Comparison of ENCODE assay signal across 10 mouse cellular contexts in genomic region chr17:54896198-54896597, GRCm38 (mm10).
DNase-seq lines count a peak whose midpoint lies in the region; ATAC-seq and TF ChIP-seq lines count a peak whose summit lies in the region.
"Had no signal": no experiment of that assay in that cellular context is flagged by ENCODE, and none has a peak within 500 bp of the region (broad histone marks: within the 10 kb centered on the region; RNA-seq: fewer than 3 reads in every experiment).

No protein-coding gene starts in this region.

- WGBS in kidney, postnatal 0 days = 32% methylated on average over 4 of the region's 4 CpGs
- WGBS in embryonic facial prominence, embryonic 11.5 days = 42% methylated on average over 4 of the region's 4 CpGs

- no peaks in the 10 kb centered on the region for H3K36me3 ChIP-seq in kidney, postnatal 0 days (ENCODE audit: insufficient read depth, low read length)
- no peaks in the 10 kb centered on the region for H3K36me3 ChIP-seq in embryonic facial prominence, embryonic 11.5 days (replicated peaks; ENCODE audit: control insufficient read depth, insufficient read depth, low read depth, low read length)
- H3K36me3 ChIP-seq: heart, embryonic 10.5 days had no signal

- peak; percentile 6 for DNase-seq in cerebellum, adult 9-11 months
- no peak for DNase-seq in cerebellum, adult 18-20 months
- DNase-seq in kidney, postnatal 0 days (ENCODE audit: low spot score) = peak; percentile 63
- no peak for DNase-seq in kidney, adult 18-20 months
- peak; percentile 41 for DNase-seq in embryonic facial prominence, embryonic 11.5 days (ENCODE audit: low spot score)
- DNase-seq in left cerebral cortex, adult 18-20 months (ENCODE audit: low spot score in 2 of 2) = peak; percentile 2 to 7
- DNase-seq in adrenal gland, adult (ENCODE audit: inconsistent age in 2 of 2, low spot score in 1 of 2) = no peak
- no peak for DNase-seq in thymus, postnatal 4 days
- DNase-seq: cerebellum, adult 11-12 months had no signal

- H3K27me3 ChIP-seq in kidney, postnatal 0 days (ENCODE audit: insufficient read depth, low read length) = no peaks in the 10 kb centered on the region
- no peaks in the 10 kb centered on the region for H3K27me3 ChIP-seq in embryonic facial prominence, embryonic 11.5 days (ENCODE audit: control insufficient read depth, insufficient read depth, low read length)

- no peak for TF ChIP-seq CTCF in kidney, postnatal 0 days (IDR thresholded peaks at IDR 0.05; ENCODE audit: low read depth)

- H3K9me3 ChIP-seq in kidney, postnatal 0 days (replicated peaks; ENCODE audit: low read length) = no peaks in the 10 kb centered on the region
- no peaks in the 10 kb centered on the region for H3K9me3 ChIP-seq in embryonic facial prominence, embryonic 11.5 days (replicated peaks; ENCODE audit: control insufficient read depth, low read length)
- H3K9me3 ChIP-seq: heart, embryonic 10.5 days had no signal

- no peak overlapping the region for H3K27ac ChIP-seq in kidney, postnatal 0 days
- no peak overlapping the region for H3K27ac ChIP-seq in embryonic facial prominence, embryonic 11.5 days (replicated peaks; ENCODE audit: low read depth, low read length)
- H3K27ac ChIP-seq: heart, embryonic 10.5 days had no signal

- no peak for ATAC-seq in kidney, postnatal 0 days (replicated peaks; ENCODE audit: low FRiP score, low read depth)
- ATAC-seq in embryonic facial prominence, embryonic 11.5 days (replicated peaks; ENCODE audit: insufficient number of reproducible peaks, low FRiP score, low TSS enrichment, low read depth) = no peak

- no peak overlapping the region for H3K4me2 ChIP-seq in kidney, postnatal 0 days (ENCODE audit: low read length)
- no peak overlapping the region for H3K4me2 ChIP-seq in embryonic facial prominence, embryonic 11.5 days (ENCODE audit: low read depth, low read length)

- no peaks in the 10 kb centered on the region for H3K4me1 ChIP-seq in kidney, postnatal 0 days (replicated peaks; ENCODE audit: insufficient read depth, low read length)
- no peaks in the 10 kb centered on the region for H3K4me1 ChIP-seq in embryonic facial prominence, embryonic 11.5 days (ENCODE audit: control insufficient read depth, insufficient read depth, low read length)
- H3K4me1 ChIP-seq: heart, embryonic 10.5 days had no signal

- H3K4me3 ChIP-seq in kidney, postnatal 0 days (replicated peaks; ENCODE audit: low read depth, low read length) = no peak overlapping the region
- H3K4me3 ChIP-seq in embryonic facial prominence, embryonic 11.5 days (ENCODE audit: low read depth, low read length) = no peak overlapping the region
- H3K4me3 ChIP-seq: heart, embryonic 10.5 days had no signal

- no peak overlapping the region for H3K9ac ChIP-seq in kidney, postnatal 0 days (ENCODE audit: low read depth, low read length)
- no peak overlapping the region for H3K9ac ChIP-seq in embryonic facial prominence, embryonic 11.5 days (replicated peaks; ENCODE audit: low read length)

Comparison
In these comparisons a context has a peak if more than half of its experiments do, and no peak if none do; other contexts are left out.
1. DNase-seq: peak in cerebellum, adult 9-11 months (single experiment), kidney, postnatal 0 days (single experiment), embryonic facial prominence, embryonic 11.5 days (single experiment) and left cerebral cortex, adult 18-20 months (2 of 2); none in cerebellum, adult 18-20 months (0 of 2), kidney, adult 18-20 months (single experiment), adrenal gland, adult (0 of 2) and thymus, postnatal 4 days (single experiment).